ENCODE assay signal across 19 mouse cellular contexts in genomic region chr14:20234403-20234802, GRCm38 (mm10). TPM values are rescaled to one million over a fixed set of nuclear protein-coding genes. Genes with fewer than 3 reads are reported as not detected.
"Had no signal": no experiment of that assay in that cellular context is flagged by ENCODE, and none has a peak within 500 bp of the region (broad histone marks: within the 10 kb centered on the region; RNA-seq: fewer than 3 reads in every experiment).

No protein-coding gene starts in this region.

- H3K36me3 ChIP-seq: kidney, embryonic 15.5 days; limb, embryonic 15.5 days; liver, embryonic 12.5 days; midbrain, embryonic 15.5 days; neural tube, embryonic 12.5 days had no signal

- DNase-seq: kidney, postnatal 14 days; layer of hippocampus, adult 9-11 months; layer of hippocampus, postnatal 36 days; lung, postnatal 14 days; thymus, adult 18-20 months; thymus, postnatal 25 days had no signal

- H3K27ac ChIP-seq: kidney, embryonic 15.5 days; limb, embryonic 15.5 days; liver, embryonic 12.5 days; macrophage; midbrain, embryonic 15.5 days; neural tube, embryonic 12.5 days had no signal

- H3K4me2 ChIP-seq: kidney, embryonic 15.5 days; limb, embryonic 15.5 days; liver, embryonic 12.5 days; midbrain, embryonic 11.5 days; midbrain, embryonic 15.5 days; neural tube, embryonic 12.5 days had no signal

- ATAC-seq: liver, embryonic 12.5 days; midbrain, embryonic 15.5 days had no signal

- H3K4me3 ChIP-seq: kidney, embryonic 15.5 days; limb, embryonic 15.5 days; liver, embryonic 12.5 days; megakaryocyte, embryonic 14.5 days; midbrain, embryonic 15.5 days; neural tube, embryonic 12.5 days had no signal

- H3K27me3 ChIP-seq: kidney, embryonic 15.5 days; limb, embryonic 15.5 days; liver, embryonic 12.5 days; midbrain, embryonic 15.5 days; neural tube, embryonic 12.5 days had no signal

- H3K9me3 ChIP-seq: kidney, embryonic 15.5 days; limb, embryonic 15.5 days; liver, embryonic 12.5 days; midbrain, embryonic 15.5 days; neural tube, embryonic 12.5 days had no signal

- H3K9ac ChIP-seq: kidney, embryonic 15.5 days; limb, embryonic 15.5 days; liver, embryonic 12.5 days; midbrain, embryonic 15.5 days; neural tube, embryonic 12.5 days had no signal

- H3K4me1 ChIP-seq: limb, embryonic 15.5 days; liver, embryonic 12.5 days; megakaryocyte, embryonic 14.5 days; midbrain, embryonic 15.5 days; neural tube, embryonic 12.5 days had no signal

RNA-seq across cellular contexts. Expression of gene Kcnk16, which starts 34.6 kb away (rescaled TPM):
- total RNA-seq: layer of hippocampus, postnatal 36 days; left cerebral cortex, adult 8-10 months; left cerebral cortex, postnatal 25 days; monocyte, adult 5-6 weeks; neutrophil, adult 5-6 weeks had no signal
- polyA plus RNA-seq: kidney, embryonic 15.5 days; limb, embryonic 11.5 days; macrophage; midbrain, embryonic 11.5 days; midbrain, embryonic 15.5 days; neural tube, embryonic 12.5 days had no signal
